Mouse (Mus musculus): ENCODE data around the gene Adam34.
"Not testable (repeated sequence)": the region's sequence is repeated elsewhere in the genome, so short reads cannot be mapped to it uniquely, and the experiment has no call there.

Gene Adam34

DNA sequence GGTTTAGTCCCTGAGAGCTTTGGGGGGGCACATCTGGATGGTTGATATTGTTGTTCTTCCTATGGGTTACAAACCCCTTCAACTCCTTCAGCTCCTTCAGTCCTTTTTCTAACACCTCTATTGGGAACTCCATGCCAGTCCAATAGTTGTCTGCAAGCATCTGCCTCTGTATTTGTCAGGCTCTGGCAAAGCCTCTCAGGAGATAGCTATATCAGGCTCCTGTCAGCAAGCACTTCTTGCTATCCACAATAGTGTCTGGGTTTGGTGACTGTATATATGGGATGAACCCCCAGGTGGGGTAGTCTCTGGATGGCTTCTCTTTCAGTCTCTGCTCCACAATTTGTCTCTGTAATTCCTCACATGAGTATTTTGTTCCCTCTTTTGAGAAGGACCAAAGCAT is at the start of gene Adam34:
Gene Adam34 (minus strand): TSS at position 101 of the 400 bp plus-strand sequence.
- no peak for DNase-seq

DNA sequence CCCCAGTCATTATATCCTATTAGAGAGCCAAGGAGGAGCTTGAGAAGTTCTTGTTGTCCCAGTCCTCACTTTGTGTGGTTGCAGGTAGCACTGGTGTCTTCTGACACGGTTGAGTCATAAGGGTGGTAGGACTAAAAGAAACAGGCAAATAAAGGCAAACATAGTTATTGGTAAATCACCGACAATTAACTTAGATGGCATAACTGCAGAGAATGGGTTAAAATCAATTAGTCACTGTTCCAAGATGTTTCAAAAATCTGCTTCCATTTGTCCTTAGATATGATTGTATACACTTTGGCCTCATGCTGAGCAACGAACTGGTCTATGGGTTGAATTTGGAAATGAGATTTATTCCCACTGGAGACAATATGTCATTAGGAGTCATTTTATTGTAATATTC is 82.7 kb downstream of the Adam34 start, which contains the start of gene Gm5346:
Gene Gm5346 (minus strand): TSS at position 101 of the 400 bp plus-strand sequence.
- no peak for DNase-seq

DNA sequence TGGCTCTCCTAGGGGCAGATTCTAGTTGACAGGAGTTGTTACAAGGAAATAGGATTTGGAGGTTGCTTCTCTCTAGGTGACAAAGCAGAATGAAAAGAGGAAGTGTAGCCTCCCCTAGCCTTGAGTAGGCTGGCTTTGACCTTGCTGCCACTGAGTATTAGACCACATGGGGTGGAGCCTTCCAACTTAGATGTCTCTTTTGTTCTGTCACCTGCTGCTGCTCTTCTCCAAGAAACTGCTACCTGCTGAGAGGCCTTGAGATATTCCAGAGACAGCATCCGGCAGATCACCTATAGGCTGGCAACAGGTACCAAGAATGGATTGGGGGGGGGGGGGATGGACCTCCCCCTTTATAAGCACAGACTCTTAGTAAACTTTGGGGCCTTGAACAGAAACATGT is 93.8 kb downstream of the Adam34 start:
- DNase-seq = no peak

DNA sequence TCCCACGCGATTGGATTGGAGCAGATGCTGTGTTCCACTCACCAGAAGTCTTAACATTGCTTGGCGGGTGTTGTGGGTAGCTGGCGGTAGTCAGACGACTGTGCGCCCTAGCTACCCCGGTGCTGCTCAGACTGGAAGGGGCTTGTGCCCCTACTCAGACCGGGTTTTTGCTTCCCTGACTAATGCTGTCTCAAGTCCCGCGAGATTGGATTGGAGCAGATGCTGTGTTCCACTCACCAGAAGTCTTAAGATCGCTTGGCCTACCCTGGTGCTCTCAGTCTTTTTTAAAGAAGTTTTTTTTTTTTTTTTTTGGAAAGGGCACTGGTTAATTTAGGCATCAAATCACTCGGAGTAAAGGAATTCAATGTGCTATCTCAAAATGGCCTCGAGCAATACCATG is 106.2 kb downstream of the Adam34 start:
- not testable (repeated sequence) for DNase-seq

DNA sequence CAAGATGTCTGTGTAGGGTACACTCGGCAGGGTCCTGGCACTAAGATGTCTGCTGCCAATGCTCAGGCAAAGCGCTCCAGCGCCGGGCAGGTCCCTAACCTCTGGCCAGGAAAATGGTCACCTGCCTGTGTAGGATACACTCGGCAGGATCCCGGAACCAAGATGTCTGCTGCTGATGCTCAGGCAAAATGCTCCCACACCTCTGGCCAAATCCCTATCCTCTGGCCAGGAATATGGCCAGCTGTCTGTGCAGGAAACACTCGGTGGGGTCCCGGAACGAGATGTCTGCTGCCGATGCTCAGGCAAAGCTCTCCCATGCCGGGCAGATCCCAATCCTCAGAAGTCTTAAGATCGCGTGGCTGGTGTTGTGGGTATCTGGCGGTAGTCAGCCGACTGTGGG is 106.7 kb downstream of the Adam34 start:
- DNase-seq = not testable (repeated sequence)
